Mouse (Mus musculus) lung, postnatal 25 days (tissue): Measurements from ENCODE around the gene Apaf1.

Experiments
- DNase-seq: peaks from one replicate; pipeline ENCODE4 v3.0.0; 2022; ENCODE audit warnings: low spot score

Apaf1 gene

DNA sequence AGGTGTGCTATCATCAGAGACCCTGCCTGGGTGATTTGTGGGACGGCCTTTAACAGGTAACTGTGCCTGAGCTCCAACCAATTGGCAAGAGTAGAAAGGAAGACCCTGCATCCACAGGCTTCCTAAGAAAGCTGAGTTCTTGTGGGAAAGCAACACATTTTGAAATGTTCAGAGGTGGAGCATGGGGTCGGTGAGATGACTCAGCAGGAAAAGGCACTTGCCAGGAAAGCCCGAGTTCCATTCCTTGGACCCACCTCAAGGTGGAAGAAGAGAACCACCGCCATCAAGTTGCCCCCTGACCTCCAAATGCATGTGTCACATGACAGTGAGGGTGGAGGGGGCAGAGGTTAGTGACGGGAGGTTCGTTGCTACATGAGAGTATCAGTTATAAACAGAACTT, 108.1 kb downstream of the Apaf1 start:
- no peak for DNase-seq

DNA sequence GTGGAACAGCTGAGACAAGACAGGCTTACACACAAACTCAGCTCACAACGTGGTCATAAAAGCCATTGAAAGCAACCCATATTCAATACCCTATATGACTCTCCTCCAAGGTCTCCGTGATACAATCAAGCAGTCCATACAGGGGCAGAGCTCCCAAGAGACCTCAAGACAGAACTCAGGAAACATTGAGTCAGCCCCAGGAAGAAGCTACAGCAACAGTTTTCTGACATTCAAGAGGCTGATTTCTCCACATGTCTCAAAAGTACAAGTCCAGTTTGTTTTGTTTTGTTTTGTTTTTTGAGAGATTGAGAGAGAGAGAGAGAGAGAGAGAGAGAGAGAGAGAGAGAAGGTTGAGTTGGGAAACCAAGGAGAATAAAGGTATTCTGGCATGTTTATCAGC, 108.5 kb downstream of the Apaf1 start:
- DNase-seq = no peak

DNA sequence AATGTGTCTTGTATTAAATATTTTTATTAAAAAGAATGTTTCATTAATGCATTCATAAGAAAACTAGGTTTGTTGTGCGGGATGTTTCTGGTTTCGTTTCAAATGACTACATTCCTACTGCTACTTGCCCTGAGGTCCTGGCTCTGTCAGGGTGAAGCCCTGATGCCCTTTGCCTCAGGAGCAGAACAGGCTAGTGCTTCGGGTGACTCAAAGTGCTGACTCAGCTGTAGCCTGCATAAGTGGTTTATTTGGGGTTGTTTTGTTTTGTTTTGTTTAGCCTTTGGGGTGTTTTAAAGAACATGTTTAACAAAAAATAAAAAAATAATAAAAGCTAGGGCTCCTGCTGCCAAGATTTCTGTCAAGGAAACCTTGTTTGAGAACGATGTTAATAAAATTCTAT, 112.0 kb downstream of the Apaf1 start:
- DNase-seq = no peak

GRCm38 (mm10) chr10:90969355-90970174, 113.0 kb downstream of the Apaf1 start:
- DNase-seq = peak; percentile 3

DNA sequence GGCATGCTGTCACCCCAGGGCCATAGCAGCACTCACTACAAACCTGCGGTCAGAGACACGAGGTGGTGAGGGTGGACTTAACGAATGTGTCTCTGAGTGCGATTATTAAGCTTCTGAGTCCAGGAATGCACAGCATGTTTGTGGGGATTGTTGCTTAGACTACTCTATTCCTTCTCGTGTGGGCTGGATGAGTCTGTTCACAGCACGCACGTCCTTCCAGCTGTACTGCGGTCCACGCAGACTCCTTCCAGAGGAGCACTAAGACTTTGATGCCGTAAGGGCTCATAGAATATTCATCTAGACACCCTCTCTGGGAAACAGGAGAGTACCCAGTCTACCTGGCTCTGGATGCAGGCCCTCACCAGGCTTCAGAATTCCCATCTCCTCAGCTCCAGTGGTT, 114.3 kb downstream of the Apaf1 start:
- no peak for DNase-seq

DNA sequence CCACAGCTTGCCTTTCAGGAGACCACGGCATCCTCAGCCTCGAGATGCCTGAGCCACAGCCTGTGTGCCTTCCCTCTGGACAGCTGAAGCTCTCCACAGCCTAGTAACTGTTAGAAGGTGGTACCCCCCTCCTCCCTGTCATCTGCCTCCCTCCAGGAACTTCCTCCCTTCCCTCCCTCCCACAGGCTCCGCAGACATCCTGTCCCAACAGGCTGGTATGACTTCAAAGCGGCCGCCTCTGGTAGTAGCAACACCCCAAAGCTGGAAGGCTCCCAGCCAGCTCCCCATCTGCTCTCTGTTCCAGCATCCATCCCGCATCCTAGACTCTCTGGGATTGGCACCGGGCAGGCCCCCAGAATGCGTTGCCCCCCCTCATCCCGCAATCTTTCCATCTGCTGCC, 115.7 kb downstream of the Apaf1 start:
- DNase-seq = no peak

- no peak for DNase-seq
Measured at GRCm38 (mm10) chr10:90965671-90966315, 116.8 kb downstream of the Apaf1 start.

GRCm38 (mm10) chr10:90964511-90964910, 118.1 kb downstream of the Apaf1 start:
- no peak for DNase-seq

DNA sequence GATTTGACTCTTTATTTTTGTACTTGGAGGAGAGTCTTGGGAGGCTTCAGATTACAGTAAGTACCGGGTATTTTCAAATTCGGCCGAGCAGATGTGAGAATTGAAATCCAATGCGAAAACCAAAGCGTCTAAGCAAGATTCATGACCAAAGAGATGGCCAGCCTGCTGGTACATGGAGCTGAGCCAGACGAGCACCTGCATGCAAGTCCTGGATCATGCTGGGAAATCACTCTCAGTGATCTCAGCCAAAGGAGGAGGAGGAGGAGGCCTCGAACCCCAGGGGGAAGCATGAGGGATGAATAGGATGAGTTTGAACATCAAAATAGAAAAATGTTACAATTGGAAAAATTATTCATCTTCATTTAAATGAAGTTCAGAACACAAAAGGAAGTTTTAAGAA, 122.2 kb downstream of the Apaf1 start:
- no peak for DNase-seq

GRCm38 (mm10) chr10:90953821-90954220, 128.7 kb downstream of the Apaf1 start:
- no peak for DNase-seq

DNA sequence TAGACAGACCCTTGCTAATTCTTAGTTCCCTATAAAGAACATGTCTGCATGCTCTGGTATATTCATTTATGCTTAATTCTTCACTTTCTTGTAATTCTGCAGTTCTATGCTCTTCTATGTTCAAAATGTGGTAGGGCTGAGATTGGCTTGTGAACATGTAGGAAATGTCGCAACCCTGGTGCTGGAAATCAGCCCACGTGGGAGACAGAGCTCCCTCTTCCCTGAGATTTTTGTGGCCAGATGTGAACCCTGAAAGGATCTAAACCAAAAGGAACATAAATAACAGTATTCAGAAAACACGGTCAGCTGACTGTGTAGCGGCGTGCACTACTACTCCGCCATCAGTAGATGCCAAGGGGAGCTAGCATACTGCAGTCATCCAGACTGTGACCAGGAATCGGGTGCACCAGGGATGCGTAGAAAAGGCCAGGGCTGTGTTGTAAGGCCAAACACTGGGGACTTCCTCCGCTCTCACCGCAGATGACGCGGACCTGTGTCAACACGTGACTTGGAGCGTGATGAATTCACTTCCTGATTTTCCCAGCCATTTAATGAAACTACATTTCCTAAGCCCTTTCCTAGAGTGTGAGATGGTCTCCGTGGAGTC, 129.4 kb downstream of the Apaf1 start:
- DNase-seq = no peak

DNA sequence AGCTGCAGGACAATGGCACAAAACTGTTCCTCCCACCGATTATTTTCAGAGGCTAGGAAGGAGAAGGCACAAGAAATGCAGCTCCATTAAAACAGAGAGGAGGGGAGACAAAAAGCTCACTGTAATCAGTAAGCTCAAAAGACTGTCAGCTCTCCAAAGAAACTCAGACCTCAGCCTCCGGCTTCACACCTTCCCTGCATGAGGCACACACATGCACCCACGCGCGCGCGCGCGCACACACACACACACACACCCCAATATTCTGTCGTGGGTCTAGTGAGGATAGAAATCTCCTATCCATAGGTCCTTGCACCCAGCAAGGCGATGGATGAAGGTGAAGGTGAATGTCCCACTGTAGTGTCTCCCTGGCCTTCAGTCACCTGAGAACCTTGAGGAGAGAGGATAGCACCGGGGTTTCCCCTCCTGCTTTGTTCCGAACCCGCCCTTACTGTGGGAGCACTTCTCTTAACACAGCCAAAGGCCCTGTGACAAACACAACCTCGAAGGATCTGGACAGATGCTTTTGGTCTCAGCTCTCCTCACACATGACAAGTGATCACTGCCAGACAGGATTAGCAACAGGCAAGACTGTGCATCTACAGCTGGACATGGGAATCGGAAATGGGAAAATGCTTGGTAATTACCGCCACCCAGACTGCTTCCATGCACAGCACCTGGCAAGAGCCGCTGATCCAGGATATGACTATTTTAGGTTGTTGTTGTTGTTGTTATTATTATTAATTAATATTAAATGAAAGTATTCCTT, 134.8 kb downstream of the Apaf1 start:
- no peak for DNase-seq

DNA sequence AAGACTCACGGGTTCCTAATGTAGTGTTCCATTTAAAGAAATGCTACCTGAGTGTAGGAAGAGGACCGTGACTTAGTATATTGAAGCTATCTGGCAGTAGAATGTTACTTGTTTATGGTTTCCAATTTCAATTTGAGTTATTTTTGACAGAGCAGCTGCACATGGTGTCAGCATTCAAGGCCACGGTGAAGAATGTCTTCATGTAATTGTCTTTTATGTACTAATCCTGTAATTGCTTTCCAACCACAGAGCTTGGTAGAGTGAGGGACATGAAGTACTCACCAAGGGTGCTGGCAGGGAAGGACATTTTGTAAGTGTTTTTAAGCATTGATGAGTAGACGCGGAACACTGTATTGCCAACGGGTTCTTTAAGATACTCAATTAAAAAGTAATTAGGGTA, 135.5 kb downstream of the Apaf1 start:
- DNase-seq = no peak

- DNase-seq = no peak
Measured at GRCm38 (mm10) chr10:90942001-90942700, 140.4 kb downstream of the Apaf1 start.

DNA sequence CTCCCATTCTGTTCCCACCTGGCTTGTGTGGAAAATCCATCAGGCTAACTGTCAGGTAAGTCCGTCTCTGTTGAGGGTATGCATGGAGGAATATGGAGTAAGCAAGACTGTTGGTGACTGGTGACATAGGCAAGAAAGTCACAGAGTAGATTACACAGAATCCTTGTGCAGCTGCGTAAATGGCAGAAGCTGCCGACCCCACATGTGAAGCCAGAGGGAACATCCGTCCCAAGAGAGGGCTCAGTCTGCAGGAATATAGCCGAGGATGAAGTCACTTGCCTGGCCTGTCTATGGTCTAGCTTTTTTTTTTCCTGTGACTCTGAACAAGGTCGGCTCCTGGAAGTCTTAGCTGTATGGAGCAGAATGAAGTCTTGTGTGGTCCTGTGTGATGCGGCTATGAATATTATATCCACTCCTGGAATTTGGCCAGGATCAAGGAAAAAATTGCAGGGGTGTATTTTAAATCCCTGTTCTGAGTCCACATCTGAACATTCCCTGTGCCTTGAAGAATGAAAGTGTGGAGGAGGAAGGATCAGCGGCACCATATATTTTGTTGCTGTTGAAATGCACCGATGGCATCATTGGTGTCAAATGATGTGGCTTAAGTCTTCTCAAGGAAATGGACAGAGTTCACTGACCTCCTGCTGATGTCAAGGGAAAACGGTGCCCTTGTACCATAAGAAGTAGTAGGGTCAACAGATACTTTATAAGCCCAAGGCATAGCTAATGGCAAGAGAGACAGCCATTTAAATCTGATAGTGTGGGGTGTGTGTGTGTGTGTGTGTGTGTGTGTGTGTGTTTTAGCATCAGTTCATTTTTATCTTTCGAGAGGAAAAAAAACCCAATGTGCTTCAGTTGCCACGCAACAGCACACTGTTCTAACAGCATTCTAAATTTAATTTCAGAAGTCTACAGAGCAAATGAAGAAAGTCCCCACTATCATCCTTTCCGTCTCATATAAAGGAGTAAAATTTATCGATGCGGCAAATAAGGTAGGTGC, 141.7 kb downstream of the Apaf1 start:
- DNase-seq = no peak
